Mouse (Mus musculus) thymus, adult 2 months (tissue): ENCODE measurements around the gene Poc1a.

Source experiments
- CTCF ChIP-seq: fragments of 200-500 bp; IDR thresholded peaks from 2 replicates; pipeline ENCODE4 v1.5.1; 2012; ENCODE audit warnings: mild to moderate bottlenecking, control low read depth, low read length, moderate library complexity, borderline replicate concordance; ENCODE audit not compliant: control insufficient read depth, poor library complexity, insufficient read depth; ENCODE audit errors: extremely low read depth
- POLR2A ChIP-seq: fragments of 200-500 bp; IDR thresholded peaks from 2 replicates; pipeline ENCODE4 v1.6.1; 2012; ENCODE audit warnings: mild to moderate bottlenecking, low read length, control low read depth, moderate library complexity; ENCODE audit not compliant: control insufficient read depth, poor library complexity, insufficient read depth; ENCODE audit errors: extremely low read depth

DNA sequence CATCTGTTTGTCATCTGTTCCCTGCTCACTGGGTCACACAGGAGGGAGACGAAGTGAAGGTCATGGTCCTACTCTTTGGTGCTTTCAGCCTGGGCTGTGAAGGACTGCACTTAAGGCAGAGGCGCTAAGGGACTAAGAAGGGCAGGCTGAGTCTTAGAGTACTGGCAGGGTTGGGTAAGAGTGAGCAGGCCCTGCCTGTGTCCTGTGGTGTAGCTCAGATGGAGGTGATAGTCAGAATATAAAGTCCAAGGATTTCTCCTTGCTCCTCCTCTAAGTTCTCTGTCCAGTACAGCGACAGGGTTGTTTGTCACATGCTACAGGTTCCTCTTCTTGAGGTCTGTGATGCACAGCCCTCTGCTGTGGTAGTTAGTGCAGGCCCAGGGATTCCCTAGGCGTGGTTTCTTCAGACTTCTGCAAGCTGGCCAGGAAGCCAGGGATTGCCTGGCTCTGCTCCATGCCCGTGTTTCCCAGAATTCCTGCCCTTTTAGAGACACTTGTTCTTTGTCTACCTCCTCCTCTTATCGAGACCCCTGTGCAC, 15.8 kb downstream of the Poc1a start:
- no peak for TF ChIP-seq CTCF
- no peak for TF ChIP-seq POLR2A
